Mouse (Mus musculus) embryonic fibroblast, embryonic 13.5 days (primary cell): ENCODE data around the gene Sipa1l3.

Source experiments
- CTCF ChIP-seq: IDR thresholded peaks from 2 replicates; pipeline ENCODE4 v1.5.1; 2011; ENCODE audit warnings: mild to moderate bottlenecking, control low read depth, low read length, moderate library complexity, borderline replicate concordance; ENCODE audit not compliant: insufficient read depth
- POLR2A ChIP-seq: IDR thresholded peaks from 2 replicates; pipeline ENCODE4 v1.6.1; 2011; ENCODE audit warnings: low read depth, mild to moderate bottlenecking, control low read depth, low read length, moderate library complexity

- TF ChIP-seq CTCF = no peak
- TF ChIP-seq POLR2A = no peak
Measured at GRCm38 (mm10) chr7:29385791-29386190, 132.7 kb downstream of the Sipa1l3 start.
